Mouse (Mus musculus): ENCODE measurements around the gene Helz2. TPM values are rescaled to one million over a fixed set of nuclear protein-coding genes. Genes with fewer than 3 reads are reported as not detected.

Helz2 gene
- polyA plus RNA-seq (2015; fragmentation: Nextera tagmentation; extraction: Ambion mirVana): 0.93 and 1.5 TPM in 2 replicates

DNA sequence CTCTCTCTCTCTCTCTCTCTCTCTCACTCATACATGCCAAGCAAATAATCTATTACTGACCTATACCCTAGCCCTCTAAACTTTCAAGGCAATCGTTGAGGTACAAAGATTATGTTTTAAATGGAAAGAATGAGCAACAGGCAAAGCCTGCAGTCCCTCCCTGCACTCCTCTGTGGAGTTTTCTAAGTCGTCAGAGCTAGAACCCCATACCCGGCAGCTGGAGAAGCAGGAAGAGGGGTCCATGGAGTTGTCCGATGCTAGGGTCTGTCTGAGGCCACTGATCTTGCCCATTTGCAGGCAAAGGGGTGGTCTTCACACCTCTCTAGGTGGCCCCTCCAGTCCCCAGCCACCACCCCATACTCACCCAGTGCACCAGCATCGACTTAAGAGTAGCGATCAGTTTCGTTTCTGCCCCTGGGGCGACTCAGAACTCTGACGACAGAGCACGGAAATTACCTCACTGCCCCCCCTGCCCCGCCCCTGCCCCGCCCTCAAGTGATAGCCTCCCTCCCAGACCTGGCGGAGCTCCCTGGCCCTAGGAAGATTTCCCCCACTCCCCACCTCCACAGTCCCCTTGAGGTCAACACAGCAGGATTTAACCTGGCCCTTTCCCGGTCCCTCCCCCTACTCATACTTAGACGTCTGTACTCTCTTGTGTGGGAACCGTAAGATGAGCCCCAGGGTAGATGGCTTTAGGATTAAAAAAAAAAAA, at the start of gene Helz2:
Helz2 (minus strand) TSS at position 426 of the 712 bp plus-strand sequence.

DNA sequence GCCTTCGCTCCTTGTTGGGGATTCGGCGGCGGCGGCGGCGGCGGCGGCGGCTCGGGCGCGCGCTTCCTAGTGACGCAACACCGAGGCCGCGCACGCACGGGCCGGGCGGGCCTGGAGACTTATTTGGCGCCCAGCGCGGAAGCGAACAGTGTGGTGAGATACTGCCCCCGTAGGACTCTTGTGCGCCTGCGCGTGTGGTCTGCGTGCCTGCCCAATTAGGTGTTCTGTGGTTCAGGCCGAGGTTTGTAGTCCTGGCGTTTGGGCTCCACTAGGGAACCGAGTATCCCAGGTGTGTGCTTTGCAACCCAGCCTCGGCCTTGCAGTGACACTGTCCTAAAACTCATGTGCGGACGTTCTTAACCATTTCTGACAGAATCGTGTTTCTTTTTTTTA, 46.1 kb upstream of the Helz2 start, which contains the start of gene Gmeb2:
Gmeb2 (minus strand) TSS at position 78 of the 393 bp plus-strand sequence.

DNA sequence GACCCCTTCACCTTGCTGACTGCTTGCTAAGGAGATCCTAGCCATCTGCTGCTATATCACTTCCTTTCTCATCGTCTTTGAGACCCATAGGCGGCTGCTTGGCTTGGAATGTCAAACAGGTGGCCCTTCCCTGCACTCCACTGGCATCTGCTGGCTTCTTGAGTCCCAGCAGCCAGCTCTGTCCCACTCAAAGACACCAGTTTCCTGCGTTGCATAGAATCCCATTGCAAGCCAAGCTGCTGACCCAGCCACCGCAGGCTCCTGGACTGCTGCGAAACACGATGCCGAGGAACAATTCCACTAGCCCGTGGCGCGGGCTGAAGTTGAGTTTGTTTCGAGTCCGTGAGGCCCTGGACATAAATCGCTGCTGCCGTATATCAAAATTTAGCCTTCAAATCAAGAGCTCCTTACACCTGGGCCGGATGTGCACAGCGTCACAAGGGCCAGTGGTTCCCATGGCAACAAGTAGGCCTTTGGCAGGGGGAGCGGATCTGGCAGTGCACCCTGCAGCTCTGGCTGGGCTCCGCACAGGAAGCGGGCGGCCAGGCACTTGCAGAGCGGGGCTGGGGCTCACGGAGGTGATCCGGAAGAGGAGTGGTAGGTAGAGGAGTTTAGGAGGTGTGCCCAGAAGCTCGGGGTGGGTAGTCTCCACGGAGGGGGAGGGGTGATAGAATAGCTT, 22.1 kb downstream of the Helz2 start, which contains the start of gene Fndc11:
Fndc11 (plus strand) TSS at position 476 of the 679 bp plus-strand sequence.

DNA sequence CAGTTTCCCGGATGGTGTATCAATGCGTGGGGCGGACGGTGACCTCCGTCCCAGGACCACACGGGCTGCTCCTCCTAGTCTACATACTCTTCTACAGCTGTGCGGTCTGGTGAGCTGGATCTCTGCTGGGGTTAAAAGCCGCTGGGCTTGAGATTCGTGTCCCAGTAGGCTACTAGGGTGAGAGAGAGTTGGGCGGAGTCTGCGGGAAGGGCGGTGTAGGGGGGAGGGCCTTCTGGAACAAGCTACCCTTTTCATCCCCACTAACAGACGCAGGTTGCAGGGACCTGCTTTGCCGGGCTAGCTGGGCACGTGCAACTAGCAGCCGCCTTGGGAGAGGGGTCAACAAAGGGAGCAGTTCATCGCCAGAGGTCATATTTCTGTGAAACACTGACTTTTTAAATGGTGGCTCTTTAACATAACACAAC, 28.8 kb downstream of the Helz2 start, which contains the start of gene Srms:
Srms (minus strand) TSS at position 165 of the 425 bp plus-strand sequence.

DNA sequence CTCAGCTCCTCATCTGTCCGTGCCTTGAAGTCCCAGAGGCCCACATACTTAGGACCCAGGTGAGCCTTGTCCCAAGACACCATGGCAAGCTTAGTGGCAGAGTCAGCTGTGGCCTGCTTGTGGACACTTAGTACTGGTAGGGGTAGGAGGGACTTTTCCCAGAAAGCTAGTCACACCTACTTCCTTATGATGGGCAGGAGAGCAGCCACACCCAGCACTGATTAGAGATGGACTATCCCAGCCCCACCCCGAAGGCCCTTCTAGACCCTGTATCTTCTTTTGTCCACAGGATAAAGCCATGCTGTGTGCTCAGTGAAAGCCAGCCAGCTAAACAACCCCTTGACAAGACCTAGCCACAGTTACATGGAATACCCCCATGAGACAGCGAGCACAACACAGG, 39.4 kb downstream of the Helz2 start, which contains the start of gene Ptk6:
Ptk6 (minus strand) TSS at position 368 of the 400 bp plus-strand sequence.

DNA sequence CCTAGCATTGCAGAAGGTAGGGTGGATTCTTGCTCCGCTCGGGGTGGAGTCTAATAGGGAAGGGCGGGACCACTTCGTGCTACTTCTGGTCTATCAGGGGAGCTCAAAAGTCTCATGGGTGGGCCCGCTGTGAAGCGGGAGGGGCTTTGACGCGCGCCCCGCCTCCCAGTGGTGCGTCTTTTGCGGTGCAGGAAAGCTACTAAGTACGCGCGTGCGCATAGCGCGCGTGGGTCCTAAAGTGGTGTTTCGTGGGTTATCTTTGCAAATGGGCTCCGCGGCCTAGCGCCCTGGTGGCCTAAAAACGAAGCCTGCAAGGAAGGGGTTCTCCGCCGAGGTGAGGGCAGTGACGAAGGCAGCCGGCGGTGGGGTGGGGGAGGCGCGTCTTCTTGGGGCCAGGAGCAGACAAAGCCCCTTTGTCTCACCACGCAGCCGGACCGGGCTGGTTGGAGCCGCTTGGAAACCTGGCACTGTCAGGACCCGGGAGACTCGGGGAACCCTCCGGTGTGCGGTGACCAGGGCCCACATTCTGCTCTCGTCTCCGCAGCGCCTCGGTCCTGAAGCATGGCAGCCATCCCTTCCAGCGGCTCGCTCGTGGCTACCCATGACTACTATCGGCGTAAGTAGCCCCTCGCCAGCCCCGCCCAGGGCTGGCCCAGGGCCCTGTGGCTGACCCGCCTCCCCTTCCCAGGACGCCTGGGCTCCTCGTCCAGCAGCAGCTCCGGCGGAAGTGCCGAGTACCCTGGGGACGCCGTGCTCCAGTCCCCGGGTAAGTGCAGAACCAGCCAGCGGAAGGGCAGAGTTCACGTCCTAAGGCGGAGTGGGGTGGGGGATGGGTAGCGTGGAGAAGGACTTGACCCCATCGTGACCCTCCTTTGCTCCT, 54.5 kb downstream of the Helz2 start, which contains the start of gene Ppdpf:
Ppdpf (plus strand) TSS at position 127 of the 880 bp plus-strand sequence.

Other genes starting within 250 kb of the Helz2 start
- gene Chrna4, start 198.5 kb downstream of the Helz2 start, polyA plus RNA-seq (2015; fragmentation: Nextera tagmentation; extraction: Ambion mirVana): 3.1 and 5.4 TPM in 2 replicates
- 3.5 and 8.4 TPM in 2 replicates for gene Kcnq2, start 106.7 kb downstream of the Helz2 start, polyA plus RNA-seq (2015; fragmentation: Nextera tagmentation; extraction: Ambion mirVana)
- 2.8 and 7.1 TPM in 2 replicates for gene Eef1a2, start 85.0 kb downstream of the Helz2 start, polyA plus RNA-seq (2015; fragmentation: Nextera tagmentation; extraction: Ambion mirVana)
- gene Ppdpf, start 54.8 kb downstream of the Helz2 start, polyA plus RNA-seq (2015; fragmentation: Nextera tagmentation; extraction: Ambion mirVana): 216 TPM in 2 replicates
- gene Ptk6, start 39.2 kb downstream of the Helz2 start, polyA plus RNA-seq (2015; fragmentation: Nextera tagmentation; extraction: Ambion mirVana): 0.05 TPM in 1 of 2 replicates, not detected in the other
- gene Srms, start 28.8 kb downstream of the Helz2 start, polyA plus RNA-seq (2015; fragmentation: Nextera tagmentation; extraction: Ambion mirVana): 0.25 and 0.57 TPM in 2 replicates
- 0.41 TPM in 1 of 2 replicates, not detected in the other for gene Fndc11, start 22.0 kb downstream of the Helz2 start, polyA plus RNA-seq (2015; fragmentation: Nextera tagmentation; extraction: Ambion mirVana)
- 7.2 and 8.2 TPM in 2 replicates for gene Gmeb2, start 46.0 kb upstream of the Helz2 start, polyA plus RNA-seq (2015; fragmentation: Nextera tagmentation; extraction: Ambion mirVana)
- 90.5 and 285 TPM in 2 replicates for gene Stmn3, start 72.5 kb upstream of the Helz2 start, polyA plus RNA-seq (2015; fragmentation: Nextera tagmentation; extraction: Ambion mirVana)
- 12.9 and 16.5 TPM in 2 replicates for gene Rtel1, start 77.7 kb upstream of the Helz2 start, polyA plus RNA-seq (2015; fragmentation: Nextera tagmentation; extraction: Ambion mirVana)
- 16.2 and 28.2 TPM in 2 replicates for gene Zgpat, start 122.9 kb upstream of the Helz2 start, polyA plus RNA-seq (2015; fragmentation: Nextera tagmentation; extraction: Ambion mirVana)
- gene Arfrp1, start 123.4 kb upstream of the Helz2 start, polyA plus RNA-seq (2015; fragmentation: Nextera tagmentation; extraction: Ambion mirVana): 31.9 and 39.6 TPM in 2 replicates
- gene Lime1, start 138.1 kb upstream of the Helz2 start, polyA plus RNA-seq (2015; fragmentation: Nextera tagmentation; extraction: Ambion mirVana): 9.4 and 10.7 TPM in 2 replicates
- gene Zbtb46, start 217.4 kb upstream of the Helz2 start, polyA plus RNA-seq (2015; fragmentation: Nextera tagmentation; extraction: Ambion mirVana): 12.8 and 16.5 TPM in 2 replicates

All from adrenal gland, postnatal 0 days (tissue).